Mouse (Mus musculus) C3H10T1/2 (cell line): Measurements from ENCODE around the gene Oasl1. TPM values are rescaled to one million over a fixed set of nuclear protein-coding genes. Genes with fewer than 3 reads are reported as not detected.

Source experiments
- polyA plus RNA-seq, 2 experiments: library from polyadenylated mRNA; unstranded; fragments of >200 nt; fragmentation: generic; extraction: Trizol; gene quantifications; one replicate each; pipeline ENCODE4 v1.2.1; 2012; ENCODE audit warnings: missing spikeins in 2 of 2

Gene Oasl1
- under 1 TPM; 0.07 to 0.08 TPM for polyA plus RNA-seq

DNA sequence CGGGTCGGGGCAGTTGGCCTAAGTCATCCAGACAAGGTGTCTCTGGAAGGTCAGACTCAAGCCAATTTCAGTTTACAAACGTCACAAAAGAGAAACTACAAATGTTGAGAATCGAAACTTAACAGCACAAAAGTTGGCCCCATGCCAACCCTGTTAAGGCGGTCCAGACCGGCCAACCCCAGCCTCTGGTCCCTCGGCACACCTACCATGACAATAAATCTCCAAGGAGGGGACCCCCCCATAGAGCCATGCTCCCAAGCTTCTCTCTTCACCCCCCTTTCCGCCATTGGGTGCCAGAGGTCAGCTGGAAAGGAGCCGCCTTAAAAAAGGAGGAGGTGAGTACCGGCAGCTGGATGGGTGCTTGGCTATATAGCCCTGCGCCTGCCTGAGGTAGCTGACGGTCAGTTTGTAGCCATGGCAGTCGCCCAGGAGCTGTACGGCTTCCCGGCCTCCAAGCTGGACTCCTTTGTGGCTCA, at the start of gene Oasl1:
Gene Oasl1, plus strand, starts transcription at position 243 of the 476 bp plus-strand sequence.

DNA sequence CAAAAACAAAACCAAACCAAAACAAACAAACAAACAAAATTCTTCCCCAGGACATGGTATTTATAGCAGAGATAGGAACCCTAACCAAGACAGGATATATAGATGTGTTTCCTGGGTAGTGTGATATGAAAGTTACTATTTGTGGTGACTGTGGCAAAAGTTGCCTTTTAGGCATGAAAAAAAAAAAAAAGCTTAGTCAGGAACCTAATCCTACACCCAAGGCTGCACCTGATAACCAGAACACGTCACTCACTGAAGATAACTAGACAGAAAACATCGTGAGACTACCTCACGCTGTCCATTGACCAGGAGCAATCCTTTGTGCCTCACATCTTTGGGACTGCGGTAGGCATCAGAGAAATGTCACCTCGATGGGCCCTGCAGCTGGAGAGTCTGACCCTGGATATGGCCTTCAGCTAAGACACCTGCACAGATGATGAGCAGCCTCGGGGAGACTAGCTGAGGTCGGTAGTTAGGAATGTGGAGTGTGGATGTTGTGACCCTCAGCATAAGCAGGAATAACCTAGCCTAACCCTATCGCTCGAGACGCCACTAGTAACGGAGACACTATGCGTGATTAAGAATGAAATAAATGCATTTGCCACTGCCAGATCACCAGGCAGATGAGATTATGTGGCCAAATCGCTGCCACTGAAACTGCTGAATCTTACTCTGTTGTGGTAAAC, 26.2 kb upstream of the Oasl1 start, which contains the start of gene Oasl2:
Gene Oasl2, plus strand, starts transcription at position 249 of the 686 bp plus-strand sequence.

DNA sequence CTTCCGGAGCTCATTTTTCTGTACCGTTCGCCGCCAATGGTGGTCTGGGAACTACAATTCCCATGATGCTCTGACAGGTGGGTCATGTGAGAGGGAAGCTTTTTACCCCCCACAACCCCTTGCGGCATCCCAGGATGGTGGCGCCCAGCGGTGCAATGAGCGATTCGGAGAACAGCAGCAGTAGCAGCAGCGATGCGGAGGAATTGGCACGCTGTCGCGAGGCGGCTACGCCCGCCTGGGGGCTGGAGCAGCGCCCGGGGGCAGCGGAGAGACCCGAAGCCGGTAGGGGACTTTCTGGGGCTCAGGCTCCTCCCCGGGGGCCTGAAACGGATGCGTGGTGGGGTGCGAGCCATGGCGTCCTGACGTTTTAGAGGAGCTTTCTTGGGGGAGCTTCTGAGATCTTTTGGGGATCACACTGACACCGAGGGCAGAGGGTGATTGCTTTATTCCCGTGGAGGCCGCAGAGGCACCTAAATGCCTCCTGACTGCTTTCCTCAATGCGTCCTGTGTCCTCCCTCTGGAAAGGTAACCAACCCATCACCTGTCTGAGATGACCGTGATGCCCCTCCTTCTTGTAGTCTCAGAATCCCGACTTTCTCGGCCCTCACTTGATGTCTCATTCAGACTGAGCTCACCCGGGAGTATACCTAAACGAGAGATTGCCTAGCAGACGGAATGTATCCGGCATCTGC, 19.2 kb downstream of the Oasl1 start, which contains the start of gene 2210016L21Rik:
Gene 2210016L21Rik, plus strand, starts transcription at position 85 of the 692 bp plus-strand sequence.

DNA sequence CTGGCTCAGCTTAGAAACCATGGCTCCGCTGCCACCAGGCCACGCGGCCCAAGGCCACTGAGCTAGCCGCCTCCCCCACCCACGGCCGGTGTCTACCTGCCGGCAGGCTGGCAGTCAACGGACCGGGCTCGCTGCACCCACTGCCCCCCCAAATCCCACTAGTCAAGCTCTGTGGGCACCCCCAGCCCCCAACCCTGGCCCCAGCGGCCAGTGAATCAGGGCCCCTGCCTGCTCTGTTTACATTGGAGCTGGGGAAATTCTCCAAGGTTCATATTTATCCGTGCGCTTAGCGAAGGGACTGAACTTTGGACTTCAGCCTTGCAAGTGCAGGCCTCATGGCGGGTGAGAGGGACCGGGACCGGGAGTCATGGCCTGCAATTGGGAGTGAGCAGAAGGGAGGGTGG, 47.8 kb downstream of the Oasl1 start, which contains the start of gene Hnf1a:
Gene Hnf1a, minus strand, starts transcription at position 271 of the 404 bp plus-strand sequence.

Other genes with a start within 250 kb of the Oasl1 start
- 10 to 100 TPM; 35.0 to 43.1 TPM for gene Gltp, start 232.3 kb upstream of the Oasl1 start, polyA plus RNA-seq
- gene Tchp, start 215.5 kb upstream of the Oasl1 start, polyA plus RNA-seq: 10 to 100 TPM in 1 of 2 experiments, 1 to 10 TPM in 1; 3.2 to 10.1 TPM
- gene Ankrd13a, start 148.6 kb upstream of the Oasl1 start, polyA plus RNA-seq: 10 to 100 TPM; 23.7 to 41.4 TPM
- gene Git2, start 147.7 kb upstream of the Oasl1 start, polyA plus RNA-seq: 10 to 100 TPM in 1 of 2 experiments, 1 to 10 TPM in 1; 4.6 to 21.3 TPM
- 10 to 100 TPM; 41.9 to 54.5 TPM for gene 1500011B03Rik, start 99.8 kb upstream of the Oasl1 start, polyA plus RNA-seq
- not detected for gene 4930519G04Rik, start 69.6 kb upstream of the Oasl1 start, polyA plus RNA-seq
- gene Gm9936, start 64.6 kb upstream of the Oasl1 start, polyA plus RNA-seq: not detected
- 1 to 10 TPM in 1 of 2 experiments, under 1 TPM in 1; 0.15 to 7.8 TPM for gene Oasl2, start 26.3 kb upstream of the Oasl1 start, polyA plus RNA-seq
- gene 2210016L21Rik, start 18.9 kb downstream of the Oasl1 start, polyA plus RNA-seq: 10 to 100 TPM; 17.2 to 33.9 TPM
- gene Hnf1a, start 47.9 kb downstream of the Oasl1 start, polyA plus RNA-seq: not detected
- gene Sppl3, start 87.9 kb downstream of the Oasl1 start, polyA plus RNA-seq: 10 to 100 TPM in 1 of 2 experiments, 1 to 10 TPM in 1; 10.0 to 36.4 TPM
- gene Gm10401, start 175.1 kb downstream of the Oasl1 start, polyA plus RNA-seq: 10 to 100 TPM in 1 of 2 experiments, 1 to 10 TPM in 1; 4.7 to 13.3 TPM
- gene Acads, start 196.1 kb downstream of the Oasl1 start, polyA plus RNA-seq: 10 to 100 TPM; 46.2 to 54.7 TPM
- 10 to 100 TPM; 13.3 to 33.6 TPM for gene Unc119b, start 211.7 kb downstream of the Oasl1 start, polyA plus RNA-seq
- gene Mlec, start 234.9 kb downstream of the Oasl1 start, polyA plus RNA-seq: 10 to 100 TPM; 18.5 to 63.7 TPM